13 mouse cellular contexts compared by ENCODE assay signal in the genomic region with DNA sequence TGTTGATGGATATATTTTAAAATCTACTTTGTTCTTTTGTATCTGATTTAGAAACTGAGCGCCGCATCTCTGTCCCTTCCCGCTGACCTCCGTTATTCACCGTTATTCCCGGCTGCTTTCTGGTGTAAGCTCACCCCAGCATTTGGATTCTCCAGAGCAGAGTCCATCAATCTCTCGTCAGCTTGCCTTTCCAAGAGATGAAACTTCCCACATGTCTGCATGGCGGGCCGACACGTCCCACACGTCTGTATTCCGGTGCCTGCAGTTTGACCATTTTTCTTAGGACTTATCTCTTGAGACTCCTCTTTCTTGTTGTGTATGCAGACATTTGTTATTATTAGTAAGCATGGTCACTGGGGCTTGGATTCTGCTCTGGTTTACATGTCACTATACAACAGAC. TPM values are rescaled to one million over a fixed set of nuclear protein-coding genes. Genes with fewer than 3 reads are reported as not detected.
A peak's percentile ranks its signal among the peaks of the same experiment; 100 is the strongest.
DNase-seq lines count a peak whose midpoint lies in the region.
"Had no signal": no experiment of that assay in that cellular context is flagged by ENCODE, and none has a peak within 500 bp of the region (broad histone marks: within the 10 kb centered on the region; RNA-seq: fewer than 3 reads in every experiment).

No protein-coding gene starts in this region.

- peak; percentile 88 for DNase-seq in heart, adult 11 months
- DNase-seq in heart, postnatal 14 days: no peak
- DNase-seq in kidney, postnatal 10 days: peak; percentile 56
- no peak for DNase-seq in kidney, adult 18-20 months
- DNase-seq in urinary bladder, adult 2 months (ENCODE audit: low spot score): peak; percentile 15
- DNase-seq in urinary bladder, postnatal 36 days (ENCODE audit: low spot score in 2 of 2): no peak
- DNase-seq in layer of hippocampus, postnatal 14 days (ENCODE audit: low spot score in 2 of 2): no peak
- DNase-seq: adrenal gland, adult 2 months; cerebellum, postnatal 14 days; layer of hippocampus, adult 9-11 months; right cerebral cortex, adult 18-20 months had no signal

- intact Hi-C loops in heart, postnatal 14 days (cut with DNase I): no loop called here

RNA-seq across cellular contexts. Expression of gene Col6a1, which starts 42.0 kb away (rescaled TPM):
- total RNA-seq in heart, postnatal 14 days (2021): 100 to 1,000 TPM; 142 to 151 TPM
- polyA plus RNA-seq in urinary bladder, adult 2 months (2012; rRNA removed): 412 and 521 TPM in 2 replicates
- total RNA-seq in layer of hippocampus, postnatal 14 days (2021): 10 to 100 TPM; 39.4 to 41.8 TPM
- polyA plus RNA-seq: erythroblast, embryonic 14.5 days; inflammation-experienced regulatory T-cells, adult 6 months had no signal

Comparison
In these comparisons a context has a peak if more than half of its experiments do, and no peak if none do; other contexts are left out.
1. DNase-seq: peak in heart, adult 11 months (single experiment), kidney, postnatal 10 days (single experiment) and urinary bladder, adult 2 months (single experiment); none in heart, postnatal 14 days (0 of 2), kidney, adult 18-20 months (single experiment), urinary bladder, postnatal 36 days (0 of 2) and layer of hippocampus, postnatal 14 days (0 of 2).